Mouse (Mus musculus) adrenal gland, adult (tissue): ENCODE results near the gene Arhgef19.

ENCODE experiments used
- DNase-seq, 2 experiments: peaks; one replicate each; pipeline ENCODE4 v3.0.0; 2022 to 2023; ENCODE audit warnings: low spot score in 1 of 2; ENCODE audit not compliant: inconsistent age in 2 of 2

Arhgef19 gene

DNA sequence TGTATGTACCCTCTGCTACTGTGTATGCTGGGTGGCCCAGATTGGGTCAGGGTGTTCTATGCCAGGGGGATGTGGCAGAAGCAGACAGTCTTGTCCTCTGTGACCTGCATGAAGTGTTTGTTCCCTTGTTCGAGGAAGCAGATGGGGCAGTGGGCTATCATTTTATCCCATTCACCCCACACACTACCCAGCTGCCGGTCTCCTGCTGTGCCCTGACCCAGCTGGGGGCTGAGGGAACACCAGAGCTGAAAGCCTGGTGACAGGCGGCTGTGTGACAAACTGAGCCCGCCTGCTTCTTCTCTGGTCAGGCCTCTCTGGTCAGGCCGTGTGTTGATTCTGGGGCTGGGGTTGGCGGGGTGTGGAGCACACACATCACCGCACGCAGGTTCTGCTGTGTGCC, 66.8 kb downstream of the Arhgef19 start:
- DNase-seq, result no peak
